Mouse (Mus musculus): ENCODE results near the gene Grik4. TPM values are rescaled to one million over a fixed set of nuclear protein-coding genes. Genes with fewer than 3 reads are reported as not detected.

Grik4 gene
- polyA plus RNA-seq, 1 experiment from 2014 or later: 13.2 TPM

GRCm38 (mm10) chr9:42530221-42531152 lies 413.8 kb downstream of the Grik4 start:
- H3K9ac ChIP-seq: no peak overlapping the region
- no peaks in the 10 kb centered on the region for H3K9me3 ChIP-seq
- H3K27me3 ChIP-seq: no peaks in the 10 kb centered on the region
- no peak overlapping the region for H3K4me3 ChIP-seq
- peak; percentile 90 for ATAC-seq (ENCODE audit: low FRiP score, low read depth)
- no peaks in the 10 kb centered on the region for H3K36me3 ChIP-seq
- H3K4me1 ChIP-seq (replicated peaks): peaks cover 23% of the 10 kb centered on the region
- WGBS: 33% methylated on average over 7 of the region's 7 CpGs
- H3K4me2 ChIP-seq: no peak overlapping the region
- H3K27ac ChIP-seq (replicated peaks): peak overlapping the region; percentile 79

- 5% methylated on average over 36 of the region's 36 CpGs for WGBS
- H3K4me2 ChIP-seq: peak overlapping the region; percentile 70
- peak; percentile 83 for ATAC-seq (ENCODE audit: low FRiP score, low read depth)
Observed at GRCm38 (mm10) chr9:42520587-42521084, 423.7 kb downstream of the Grik4 start.

GRCm38 (mm10) chr9:42518163-42518562 lies 426.1 kb downstream of the Grik4 start:
- H3K4me2 ChIP-seq: no peak overlapping the region
- no peak for ATAC-seq (ENCODE audit: low FRiP score, low read depth)
- H3K27me3 ChIP-seq: 0 out of 2 replicates have a peak, but pooled peaks cover 2% of the 10 kb centered on the region
- 38% methylated on average over 14 of the region's 14 CpGs for WGBS
- no peak overlapping the region for H3K9ac ChIP-seq
- no peak overlapping the region for H3K4me3 ChIP-seq
- H3K27ac ChIP-seq (replicated peaks): no peak overlapping the region
- peaks cover 14% of the 10 kb centered on the region for H3K4me1 ChIP-seq (replicated peaks)
- no peaks in the 10 kb centered on the region for H3K36me3 ChIP-seq
- H3K9me3 ChIP-seq: no peaks in the 10 kb centered on the region

More at GRCm38 (mm10) chr9:42520587-42521084, 423.7 kb downstream of the Grik4 start:
- Histone ChIP-seq H3K36me3 (0 out of 2 replicates have a peak, but pooled peaks cover 2% of the 10 kb centered on the region), H3K9me3 (no peaks in the 10 kb centered on the region), H3K4me3 (peak overlapping the region; percentile 33), H3K27me3 (0 out of 2 replicates have a peak, but pooled peaks cover 2% of the 10 kb centered on the region), H3K27ac (replicated peaks) (peak overlapping the region; percentile 29; the same call in 1 of the 2 replicates), H3K9ac (peak overlapping the region; percentile 11; the same call in 1 of the 2 replicates), H3K4me1 (replicated peaks) (peaks cover 11% of the 10 kb centered on the region)

GRCm38 (mm10) chr9:42513159-42513558 lies 431.1 kb downstream of the Grik4 start:
- Histone ChIP-seq H3K4me1 (replicated peaks) (0 out of 2 replicates have a peak, but pooled peaks cover 3% of the 10 kb centered on the region), H3K4me2 (no peak overlapping the region), H3K4me3 (no peak overlapping the region), H3K27ac (replicated peaks) (no peak overlapping the region), H3K9me3 (no peaks in the 10 kb centered on the region), H3K27me3 (no peaks in the 10 kb centered on the region), H3K9ac (no peak overlapping the region), H3K36me3 (no peaks in the 10 kb centered on the region)
- no peak for ATAC-seq (ENCODE audit: low FRiP score, low read depth)
- 22% methylated on average over 5 of the region's 5 CpGs for WGBS

- no peaks in the 10 kb centered on the region for H3K27me3 ChIP-seq
- H3K4me1 ChIP-seq (replicated peaks): 0 out of 2 replicates have a peak, but pooled peaks cover 3% of the 10 kb centered on the region
- no peak overlapping the region for H3K27ac ChIP-seq (replicated peaks)
- 76% methylated on average over 4 of the region's 4 CpGs for WGBS
- H3K4me3 ChIP-seq: no peak overlapping the region
- H3K9me3 ChIP-seq: no peaks in the 10 kb centered on the region
- H3K36me3 ChIP-seq: no peaks in the 10 kb centered on the region
- ATAC-seq (ENCODE audit: low FRiP score, low read depth): no peak
- no peak overlapping the region for H3K9ac ChIP-seq
- no peak overlapping the region for H3K4me2 ChIP-seq
Observed at GRCm38 (mm10) chr9:42512312-42512711, 432.0 kb downstream of the Grik4 start.

- WGBS: 70% methylated on average over 7 of the region's 7 CpGs
- Histone ChIP-seq H3K27me3 (no peaks in the 10 kb centered on the region), H3K9ac (no peak overlapping the region), H3K4me1 (replicated peaks) (0 out of 2 replicates have a peak, but pooled peaks cover under 1% of the 10 kb centered on the region), H3K4me2 (no peak overlapping the region), H3K4me3 (no peak overlapping the region), H3K36me3 (no peaks in the 10 kb centered on the region), H3K9me3 (no peaks in the 10 kb centered on the region), H3K27ac (replicated peaks) (no peak overlapping the region)
- ATAC-seq (ENCODE audit: low FRiP score, low read depth): no peak
Observed at GRCm38 (mm10) chr9:42508235-42508634, 436.1 kb downstream of the Grik4 start.

GRCm38 (mm10) chr9:42507709-42508108 lies 436.6 kb downstream of the Grik4 start, which contains the start of gene Tbcel:
Gene Tbcel, minus strand, starts transcription at chr9:42507809.
- H3K36me3 ChIP-seq: no peaks in the 10 kb centered on the region
- H3K9ac ChIP-seq: no peak within 1 kb of the TSS
- H3K4me2 ChIP-seq: no peak within 1 kb of the TSS
- no peak within 1 kb of the TSS for H3K4me3 ChIP-seq
- H3K27ac ChIP-seq (replicated peaks): no peak within 1 kb of the TSS
- no peaks in the 10 kb centered on the region for H3K4me1 ChIP-seq (replicated peaks)
- no peaks in the 10 kb centered on the region for H3K9me3 ChIP-seq
- WGBS: 85% methylated on average over 6 of the region's 6 CpGs
- no peaks in the 10 kb centered on the region for H3K27me3 ChIP-seq
- no peak for ATAC-seq (ENCODE audit: low FRiP score, low read depth)

- H3K4me2 ChIP-seq: no peak overlapping the region
- H3K36me3 ChIP-seq: no peaks in the 10 kb centered on the region
- H3K9ac ChIP-seq: no peak overlapping the region
- no peaks in the 10 kb centered on the region for H3K9me3 ChIP-seq
- ATAC-seq (ENCODE audit: low FRiP score, low read depth): no peak
- WGBS: 68% methylated on average over 1 of the region's 1 CpGs
- H3K27me3 ChIP-seq: no peaks in the 10 kb centered on the region
- no peak overlapping the region for H3K27ac ChIP-seq (replicated peaks)
- no peak overlapping the region for H3K4me3 ChIP-seq
- no peaks in the 10 kb centered on the region for H3K4me1 ChIP-seq (replicated peaks)
Observed at GRCm38 (mm10) chr9:42507022-42507421, 437.3 kb downstream of the Grik4 start.

- 74% methylated on average over 3 of the region's 3 CpGs for WGBS
- ATAC-seq (ENCODE audit: low FRiP score, low read depth): no peak
- H3K36me3 ChIP-seq: no peaks in the 10 kb centered on the region
- no peak overlapping the region for H3K4me2 ChIP-seq
- no peak overlapping the region for H3K27ac ChIP-seq (replicated peaks)
- H3K4me3 ChIP-seq: no peak overlapping the region
- H3K9ac ChIP-seq: no peak overlapping the region
- no peaks in the 10 kb centered on the region for H3K9me3 ChIP-seq
- no peaks in the 10 kb centered on the region for H3K27me3 ChIP-seq
- H3K4me1 ChIP-seq (replicated peaks): no peaks in the 10 kb centered on the region
Observed at GRCm38 (mm10) chr9:42504971-42505510, 439.3 kb downstream of the Grik4 start.

GRCm38 (mm10) chr9:42504559-42504958 lies 439.7 kb downstream of the Grik4 start:
- H3K9ac ChIP-seq: no peak overlapping the region
- no peak overlapping the region for H3K4me3 ChIP-seq
- WGBS: 64% methylated on average over 11 of the region's 11 CpGs
- no peaks in the 10 kb centered on the region for H3K9me3 ChIP-seq
- no peaks in the 10 kb centered on the region for H3K27me3 ChIP-seq
- H3K4me2 ChIP-seq: no peak overlapping the region
- H3K27ac ChIP-seq (replicated peaks): no peak overlapping the region
- H3K36me3 ChIP-seq: no peaks in the 10 kb centered on the region
- no peaks in the 10 kb centered on the region for H3K4me1 ChIP-seq (replicated peaks)
- no peak for ATAC-seq (ENCODE audit: low FRiP score, low read depth)

- no peak for ATAC-seq (ENCODE audit: low FRiP score, low read depth)
Observed at GRCm38 (mm10) chr9:42503709-42504108, 440.6 kb downstream of the Grik4 start.

GRCm38 (mm10) chr9:42496296-42496695 lies 448.0 kb downstream of the Grik4 start:
- no peaks in the 10 kb centered on the region for H3K36me3 ChIP-seq
- no peak overlapping the region for H3K9ac ChIP-seq
- H3K27me3 ChIP-seq: no peaks in the 10 kb centered on the region
- H3K4me2 ChIP-seq: no peak overlapping the region
- no peak overlapping the region for H3K4me3 ChIP-seq
- no peak for ATAC-seq (ENCODE audit: low FRiP score, low read depth)
- no peaks in the 10 kb centered on the region for H3K4me1 ChIP-seq (replicated peaks)
- H3K9me3 ChIP-seq: no peaks in the 10 kb centered on the region
- 91% methylated on average over 2 of the region's 2 CpGs for WGBS
- H3K27ac ChIP-seq (replicated peaks): no peak overlapping the region

More at GRCm38 (mm10) chr9:42503709-42504108, 440.6 kb downstream of the Grik4 start:
- H3K9ac ChIP-seq: no peak overlapping the region
- no peak overlapping the region for H3K4me2 ChIP-seq
- H3K36me3 ChIP-seq: no peaks in the 10 kb centered on the region
- H3K27me3 ChIP-seq: no peaks in the 10 kb centered on the region
- no peaks in the 10 kb centered on the region for H3K4me1 ChIP-seq (replicated peaks)
- no peak overlapping the region for H3K27ac ChIP-seq (replicated peaks)
- no peaks in the 10 kb centered on the region for H3K9me3 ChIP-seq
- H3K4me3 ChIP-seq: no peak overlapping the region
- 77% methylated on average over 4 of the region's 4 CpGs for WGBS
